Mouse (Mus musculus): Measurements from ENCODE around the gene Cacna1s.

Cacna1s gene

GRCm38 (mm10) chr1:136052547-136052946, at the start of gene Cacna1s:
Gene Cacna1s, plus strand, starts transcription at chr1:136052750.
- no peak for DNase-seq

GRCm38 (mm10) chr1:136006292-136006748, 46.2 kb upstream of the Cacna1s start, which contains the start of gene Igfn1:
Gene Igfn1, minus strand, starts transcription at chr1:136006342.
- DNase-seq = no peak

GRCm38 (mm10) chr1:136007211-136008158, 45.1 kb upstream of the Cacna1s start, which contains the start of gene Tmem9:
Gene Tmem9, plus strand, starts transcription at chr1:136008150.
- DNase-seq = peak; percentile 26 to 35

DNA sequence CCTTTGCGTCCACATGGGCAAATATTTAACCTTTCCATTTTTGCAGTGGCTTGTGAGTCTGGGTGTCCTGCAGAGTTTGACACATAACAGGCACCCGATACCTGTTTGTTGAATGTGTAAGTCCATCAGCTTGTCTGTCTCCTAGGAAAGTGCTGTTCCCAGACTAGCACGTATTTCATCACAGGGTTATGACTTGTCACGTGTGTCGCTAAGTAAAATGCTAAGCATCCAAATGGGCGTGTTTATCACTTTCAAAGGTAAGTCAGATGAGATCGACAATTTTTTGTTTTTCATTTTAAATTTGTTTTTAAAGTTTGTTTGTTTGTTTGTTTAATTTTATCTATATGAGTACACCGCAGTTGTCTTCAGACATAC, 44.4 kb upstream of the Cacna1s start:
- no peak for DNase-seq

GRCm38 (mm10) chr1:136010247-136010646, 42.3 kb upstream of the Cacna1s start:
- no peak for DNase-seq

- no peak for DNase-seq
Measured at GRCm38 (mm10) chr1:136013513-136013912, 39.0 kb upstream of the Cacna1s start.

DNA sequence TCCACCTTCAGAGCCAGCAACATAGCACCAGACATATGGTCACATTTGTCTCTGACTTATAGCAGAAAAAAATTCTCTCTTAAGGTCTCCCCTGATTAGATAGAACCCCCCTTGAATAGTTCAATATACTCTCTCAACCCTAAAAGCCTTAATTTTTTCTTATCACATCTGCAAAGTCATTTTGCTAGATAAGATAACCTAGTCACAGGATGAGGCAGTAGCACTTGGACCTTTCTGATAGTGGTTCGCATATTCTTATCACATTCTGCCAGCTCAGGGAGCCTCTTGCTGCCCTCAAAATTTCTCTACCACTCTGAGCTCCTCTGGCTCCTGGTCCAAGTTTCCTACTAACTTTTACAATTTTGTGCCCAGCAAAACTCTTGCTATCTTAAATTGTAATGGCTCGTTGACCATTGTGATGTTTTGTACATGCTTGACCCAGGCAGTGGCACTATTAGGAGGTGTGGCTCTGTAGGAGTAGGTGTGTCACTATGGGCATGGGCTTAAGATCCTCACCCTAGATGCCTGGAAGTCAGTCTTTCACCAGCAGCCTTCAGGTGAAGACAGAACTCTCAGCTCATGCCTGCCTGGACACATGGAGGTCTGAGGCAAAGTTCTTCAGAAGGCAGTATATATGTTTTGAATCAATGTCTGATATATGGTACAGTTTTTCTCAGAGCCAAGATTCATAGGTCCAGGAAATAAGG, 37.6 kb upstream of the Cacna1s start:
- no peak for DNase-seq

- DNase-seq = peak; percentile 23 to 31
Measured at GRCm38 (mm10) chr1:136017307-136017706, 35.2 kb upstream of the Cacna1s start.

GRCm38 (mm10) chr1:136017907-136018313, 34.6 kb upstream of the Cacna1s start:
- DNase-seq = peak; percentile 93 to 97

DNA sequence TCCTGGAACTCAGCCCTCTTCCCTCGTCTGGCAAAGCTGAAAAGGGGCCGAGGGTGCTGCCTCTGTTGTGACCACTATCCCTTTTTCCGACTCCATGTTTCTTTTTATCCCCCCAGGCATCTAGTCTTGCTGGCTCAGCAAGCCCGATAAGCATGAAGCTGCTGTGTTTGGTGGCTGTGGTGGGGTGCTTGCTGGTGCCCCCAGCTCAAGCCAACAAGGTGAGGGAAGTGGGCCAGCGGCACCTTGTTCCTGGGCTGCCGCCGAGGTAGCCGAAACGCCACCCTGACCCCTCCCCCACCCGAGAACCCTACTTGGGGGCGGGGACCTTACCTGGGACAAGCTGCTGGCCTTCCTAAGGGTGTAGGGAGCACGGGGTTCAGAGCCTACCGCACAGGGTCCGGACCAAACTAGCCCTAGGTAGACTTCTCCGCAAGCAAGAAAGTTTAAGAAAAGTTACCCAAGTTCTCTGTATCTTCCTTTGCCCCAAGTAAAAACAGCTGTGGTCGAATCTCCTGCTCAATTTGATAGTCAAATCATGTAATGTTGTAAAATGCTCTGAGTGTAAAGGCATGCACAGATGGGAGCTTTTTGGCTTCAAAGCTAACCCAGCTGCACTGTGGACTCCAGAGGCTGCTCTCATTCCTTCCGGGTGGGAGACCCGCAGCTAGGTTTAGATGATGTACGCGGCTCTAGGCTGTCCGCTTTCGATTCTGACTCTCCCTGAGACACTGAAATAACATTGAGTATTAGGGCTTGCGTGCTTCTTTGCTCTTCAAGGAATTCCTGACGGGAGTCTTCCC, 34.0 kb upstream of the Cacna1s start:
- DNase-seq = peak; percentile 53 to 56

DNA sequence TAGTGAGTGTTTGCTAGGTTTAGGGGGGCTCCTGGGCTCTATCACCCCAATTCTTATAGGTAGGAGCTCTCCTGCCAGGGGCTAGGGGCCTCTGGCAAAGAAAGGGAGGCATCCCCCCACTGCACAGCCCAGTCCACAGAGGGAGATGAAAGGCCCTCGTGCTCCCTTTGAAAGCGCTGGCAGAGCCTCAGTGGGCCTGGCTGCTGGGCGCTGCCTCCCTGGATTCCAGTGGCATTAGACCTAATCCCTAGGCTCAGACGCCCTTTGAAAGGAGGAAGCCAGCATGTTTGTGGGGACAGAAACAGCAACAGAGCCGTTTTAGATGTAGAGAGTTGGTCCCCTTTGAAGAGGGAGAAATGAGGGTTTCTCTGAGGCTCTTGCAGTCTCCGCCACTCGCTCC, 22.3 kb upstream of the Cacna1s start:
- no peak for DNase-seq

DNA sequence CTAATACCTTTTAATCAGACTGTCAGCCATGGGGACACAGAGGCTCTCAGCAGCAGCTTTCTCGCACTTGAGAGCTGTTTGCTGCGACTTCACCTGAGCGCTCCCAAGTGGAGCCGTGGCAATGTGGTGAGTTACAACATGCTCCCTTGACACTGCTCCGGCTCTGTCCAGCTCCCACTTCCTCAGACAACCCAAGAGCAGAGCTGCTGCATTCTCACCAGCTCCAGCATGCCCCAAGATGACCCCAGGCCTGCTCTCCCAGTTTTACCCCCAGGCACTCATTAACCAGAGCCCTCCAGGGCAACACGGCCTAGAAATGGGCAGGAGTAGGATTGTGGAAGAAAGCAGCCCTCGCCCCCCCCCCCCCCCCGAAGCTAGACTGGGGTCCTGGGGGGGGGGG, 20.9 kb upstream of the Cacna1s start:
- DNase-seq = no peak

GRCm38 (mm10) chr1:136032961-136033360, 19.6 kb upstream of the Cacna1s start:
- DNase-seq = no peak

DNA sequence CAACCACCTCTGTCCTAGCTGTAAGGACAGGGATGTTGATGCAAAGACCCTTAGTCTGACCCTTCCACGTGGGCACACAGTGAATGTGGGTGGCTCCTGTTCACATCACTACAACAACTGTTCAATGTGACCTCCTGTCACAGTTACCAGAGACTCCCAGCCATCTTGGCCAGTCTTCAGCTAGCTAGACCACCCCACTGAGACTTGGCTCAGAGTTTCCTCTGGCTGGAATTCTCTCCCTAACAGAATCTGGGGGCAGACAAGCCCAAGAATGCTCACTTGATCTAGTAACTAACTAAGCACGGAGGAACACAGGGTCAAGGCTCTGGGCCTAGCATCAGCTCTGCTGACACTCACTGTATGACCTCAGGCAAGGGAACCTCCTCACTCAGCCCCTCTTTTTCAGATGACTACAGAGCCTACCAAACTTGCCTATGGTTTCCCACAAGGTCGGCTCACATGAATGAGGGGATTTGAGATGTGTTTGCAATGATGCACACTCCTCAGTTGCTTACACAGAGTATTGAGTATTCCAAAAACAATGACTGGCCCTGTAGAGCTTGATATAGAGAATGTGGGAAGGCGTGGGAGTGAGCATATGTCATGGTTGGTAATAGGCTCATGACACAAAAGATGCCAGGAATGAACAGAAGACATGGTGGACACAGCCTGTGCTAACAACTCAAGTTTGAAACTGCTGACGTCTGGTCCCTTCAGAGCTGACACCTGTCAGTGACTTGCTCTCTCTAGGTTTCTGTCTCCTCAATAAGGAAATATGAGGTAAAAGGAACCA, 13.6 kb upstream of the Cacna1s start:
- no peak for DNase-seq

DNA sequence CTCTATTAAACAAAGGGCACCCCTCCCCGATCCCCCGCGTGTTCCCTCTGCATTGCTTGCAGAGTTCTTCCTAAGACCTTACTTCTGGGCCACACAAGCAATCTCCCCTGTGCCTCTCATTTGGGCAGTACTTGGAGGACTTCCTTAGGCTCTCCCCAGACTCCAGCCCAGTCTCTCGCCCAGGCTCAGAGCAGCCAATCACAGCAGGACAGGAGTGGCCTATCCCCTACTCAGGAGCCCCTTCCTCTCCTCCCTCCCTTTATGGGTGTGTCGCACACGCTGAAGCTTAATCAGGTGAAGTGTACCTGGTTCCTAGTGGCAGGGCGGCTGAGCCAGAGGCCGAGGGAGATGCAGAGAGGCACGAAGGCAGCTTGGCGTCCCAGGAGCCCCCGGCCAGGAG, 12.1 kb upstream of the Cacna1s start:
- DNase-seq = no peak

GRCm38 (mm10) chr1:136040874-136041273, 11.7 kb upstream of the Cacna1s start:
- DNase-seq = no peak

DNA sequence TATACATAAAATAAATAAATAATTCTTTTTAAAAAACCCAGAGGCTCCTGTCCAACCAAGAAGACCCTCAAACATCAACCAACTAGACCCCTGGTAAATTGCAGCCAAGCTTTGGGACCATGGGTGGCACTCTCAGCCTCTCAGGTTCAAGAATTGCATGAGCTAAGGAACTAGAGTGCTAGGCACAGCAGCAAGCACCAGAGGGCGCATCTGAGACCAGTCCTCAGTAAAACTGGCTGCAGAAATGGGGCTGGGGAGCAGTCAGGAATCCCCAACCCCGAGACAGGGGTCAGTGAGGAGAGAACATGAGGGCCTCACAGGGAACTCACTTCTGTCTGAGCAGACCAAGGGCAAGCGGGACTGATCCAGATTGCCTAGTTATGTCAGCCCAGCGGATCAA, 6.8 kb upstream of the Cacna1s start:
- peak; percentile 61 to 64 for DNase-seq

DNA sequence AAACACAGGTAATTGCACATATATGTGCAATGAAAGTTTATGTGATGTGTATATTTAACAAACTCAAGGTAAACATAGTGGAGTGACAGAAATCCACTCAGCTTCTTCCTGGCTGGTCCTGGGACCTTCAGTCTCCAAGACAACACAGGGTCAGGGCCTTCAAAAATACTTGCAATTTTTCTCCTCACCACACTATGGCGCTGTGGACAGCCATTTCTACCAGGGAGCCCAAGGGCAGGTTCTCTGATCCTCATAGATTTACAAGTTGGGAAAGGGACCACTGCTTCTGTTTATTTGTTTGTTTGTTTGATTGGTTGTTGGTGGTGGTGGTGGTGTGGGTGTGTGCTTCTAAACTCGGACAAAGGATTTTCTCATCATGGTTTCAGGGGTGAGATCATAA, 5.1 kb upstream of the Cacna1s start:
- peak; percentile 41 to 46 for DNase-seq

DNA sequence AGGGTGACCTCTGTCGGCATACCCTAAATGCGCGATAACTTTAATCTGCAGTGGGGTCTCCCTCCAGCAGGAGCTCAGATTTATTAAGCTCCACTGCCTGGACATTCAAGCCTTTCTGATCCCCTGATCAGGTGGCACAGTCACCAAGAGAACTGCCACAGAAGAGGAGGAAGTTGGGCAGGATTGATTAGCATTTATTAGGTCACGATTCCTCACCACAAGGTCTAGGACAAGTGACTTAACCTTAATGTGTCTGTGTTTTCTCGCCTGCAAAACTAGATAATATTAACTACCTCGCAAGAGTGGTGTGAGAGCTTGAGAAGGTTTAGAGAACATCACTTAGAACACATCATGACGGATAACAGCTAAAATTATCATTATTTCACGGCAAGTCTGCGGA, 4.7 kb upstream of the Cacna1s start:
- no peak for DNase-seq

- DNase-seq = no peak
Measured at GRCm38 (mm10) chr1:136050312-136051012, 2.1 kb upstream of the Cacna1s start, which contains the start of gene Ascl5. Gene Ascl5, plus strand, starts transcription at chr1:136050804.

GRCm38 (mm10) chr1:136051013-136051315, 1.6 kb upstream of the Cacna1s start:
- peak in 1 of 2 experiments; percentile 30 for DNase-seq
